10 mouse cellular contexts compared by ENCODE assay signal in genomic region chr7:131899356-131899755, GRCm38 (mm10).
A peak's percentile ranks its signal among the peaks of the same experiment; 100 is the strongest.
DNase-seq lines count a peak whose midpoint lies in the region; ATAC-seq and TF ChIP-seq lines count a peak whose summit lies in the region.
"Had no signal": no experiment of that assay in that cellular context is flagged by ENCODE, and none has a peak within 500 bp of the region (broad histone marks: within the 10 kb centered on the region; RNA-seq: fewer than 3 reads in every experiment).

No protein-coding gene starts in this region.

- peak; percentile 83 for TF ChIP-seq CTCF in heart, adult 2 months (IDR thresholded peaks at IDR 0.05)
- TF ChIP-seq CTCF in Patski (IDR thresholded peaks at IDR 0.05) = peak; percentile 75

- H3K4me3 ChIP-seq in heart, adult 2 months = no peak overlapping the region
- no peak overlapping the region for H3K4me3 ChIP-seq in heart, embryonic 12.5 days
- H3K4me3 ChIP-seq: limb, embryonic 12.5 days had no signal

- peak; percentile 44 to 53 for DNase-seq in heart, adult 2 months
- peak; percentile 13 for DNase-seq in Patski (ENCODE audit: low read depth, low spot score)
- DNase-seq in gastrocnemius, postnatal 36 days = peak; percentile 26 to 59
- peak; percentile 81 to 82 for DNase-seq in layer of hippocampus, postnatal 10 days (ENCODE audit: low spot score in 2 of 2)
- peak; percentile 87 for DNase-seq in telencephalon, adult 2 months (ENCODE audit: low read depth, low spot score)

- CTCF ChIA-PET in Patski (lab: Charles Lee) = interaction anchor here (0.8 to 2.5 kb wide), 2 partner anchors 314 to 315 kb away, joined by 4 to 10 read pairs; no protein-coding TSS in a partner anchor

- H3K79me2 ChIP-seq in heart, adult 2 months (replicated peaks; ENCODE audit: control insufficient read depth, insufficient read depth, low read length) = no peaks in the 10 kb centered on the region

- no peak overlapping the region for H3K9ac ChIP-seq in heart, adult 2 months (ENCODE audit: low read depth, low read length)
- H3K9ac ChIP-seq in heart, embryonic 12.5 days = no peak overlapping the region
- H3K9ac ChIP-seq: limb, embryonic 12.5 days had no signal

- no peaks in the 10 kb centered on the region for H3K27me3 ChIP-seq in heart, adult 2 months (ENCODE audit: control insufficient read depth, insufficient read depth, low read length)
- 0 out of 2 replicates have a peak, but pooled peaks cover 7% of the 10 kb centered on the region for H3K27me3 ChIP-seq in heart, embryonic 12.5 days (replicated peaks)
- H3K27me3 ChIP-seq in Patski = no peaks in the 10 kb centered on the region

- POLR2A ChIA-PET in Patski (lab: Charles Lee) = no interaction called here

- no peaks in the 10 kb centered on the region for H3K4me1 ChIP-seq in heart, adult 2 months (ENCODE audit: control insufficient read depth, insufficient read depth, low read length)
- no peaks in the 10 kb centered on the region for H3K4me1 ChIP-seq in heart, embryonic 12.5 days (replicated peaks)
- H3K4me1 ChIP-seq: limb, embryonic 12.5 days had no signal

- no peak overlapping the region for H3K27ac ChIP-seq in heart, adult 2 months
- H3K27ac ChIP-seq in heart, embryonic 12.5 days (ENCODE audit: poor library complexity, severe bottlenecking) = no peak overlapping the region
- H3K27ac ChIP-seq: limb, embryonic 12.5 days had no signal

- H3K4me2 ChIP-seq in heart, embryonic 12.5 days = no peak overlapping the region
- H3K4me2 ChIP-seq: limb, embryonic 12.5 days had no signal

- H3K36me3 ChIP-seq in heart, adult 2 months (ENCODE audit: control insufficient read depth, insufficient read depth, low read length) = no peaks in the 10 kb centered on the region
- H3K36me3 ChIP-seq in heart, embryonic 12.5 days = no peaks in the 10 kb centered on the region
- H3K36me3 ChIP-seq: G1E; limb, embryonic 12.5 days had no signal

- WGBS in heart, adult 2 months = 1% methylated on average over 2 of the region's 2 CpGs
- 7% methylated on average over 2 of the region's 2 CpGs for WGBS in heart, embryonic 12.5 days

- in situ Hi-C loops in Patski (cut with MboI; ENCODE audit: low pct_unique_long_range_greater_than_20kb) = loop anchor here (25.0 kb wide), 1 partner anchor 588 kb away; no protein-coding TSS in a partner anchor

- no peak for ATAC-seq in heart, embryonic 12.5 days (ENCODE audit: insufficient number of reproducible peaks, low FRiP score)
- no peak for ATAC-seq in Patski
- ATAC-seq in common myeloid progenitor, adult 5-6 weeks (replicated peaks; ENCODE audit: low read depth, poor library complexity, severe bottlenecking) = peak; percentile 66; the same call in 1 of the 2 replicates
- ATAC-seq in megakaryocyte progenitor cell, adult 5-6 weeks (replicated peaks; ENCODE audit: poor library complexity) = peak; percentile 68

- TF ChIP-seq POLR2A in heart, adult 2 months (IDR thresholded peaks at IDR 0.05; ENCODE audit: insufficient read depth, low read depth, low read length) = no peak

- H3K9me3 ChIP-seq in heart, embryonic 12.5 days (replicated peaks) = peaks cover 10% of the 10 kb centered on the region

- TF ChIP-seq EP300 in heart, adult 2 months (IDR thresholded peaks at IDR 0.05; ENCODE audit: insufficient read depth, low read depth, low read length) = 0 out of 2 replicates have a peak, but pooled peaks have one; percentile 31

- intact Hi-C loops in heart, adult 2 months (cut with DNase I) = loop anchor here (1.0 to 5.0 kb wide), 4 partner anchors 314 to 738 kb away; no protein-coding TSS in a partner anchor
- intact Hi-C loops in gastrocnemius, postnatal 36 days (cut with DNase I) = loop anchor here (1.0 to 5.0 kb wide), 3 partner anchors 314 to 738 kb away; no protein-coding TSS in a partner anchor

Comparison
In these comparisons a context has a peak if more than half of its experiments do, and no peak if none do; other contexts are left out.
1. DNase-seq: peak in every context shown above with its lines; median percentile 87 in telencephalon, adult 2 months; 82 in layer of hippocampus, postnatal 10 days; 48 in heart, adult 2 months; 42 in gastrocnemius, postnatal 36 days; 13 in Patski.
2. ATAC-seq: peak in common myeloid progenitor, adult 5-6 weeks (single experiment) and megakaryocyte progenitor cell, adult 5-6 weeks (single experiment); none in heart, embryonic 12.5 days (single experiment) and Patski (single experiment).